Mouse (Mus musculus) lung, postnatal 4 days (tissue): ENCODE measurements around the gene Ube2l6.

Source experiments
- DNase-seq, 2 experiments: peaks; one replicate each; pipeline ENCODE4 v3.0.0; 2021

The Ube2l6 gene

DNA sequence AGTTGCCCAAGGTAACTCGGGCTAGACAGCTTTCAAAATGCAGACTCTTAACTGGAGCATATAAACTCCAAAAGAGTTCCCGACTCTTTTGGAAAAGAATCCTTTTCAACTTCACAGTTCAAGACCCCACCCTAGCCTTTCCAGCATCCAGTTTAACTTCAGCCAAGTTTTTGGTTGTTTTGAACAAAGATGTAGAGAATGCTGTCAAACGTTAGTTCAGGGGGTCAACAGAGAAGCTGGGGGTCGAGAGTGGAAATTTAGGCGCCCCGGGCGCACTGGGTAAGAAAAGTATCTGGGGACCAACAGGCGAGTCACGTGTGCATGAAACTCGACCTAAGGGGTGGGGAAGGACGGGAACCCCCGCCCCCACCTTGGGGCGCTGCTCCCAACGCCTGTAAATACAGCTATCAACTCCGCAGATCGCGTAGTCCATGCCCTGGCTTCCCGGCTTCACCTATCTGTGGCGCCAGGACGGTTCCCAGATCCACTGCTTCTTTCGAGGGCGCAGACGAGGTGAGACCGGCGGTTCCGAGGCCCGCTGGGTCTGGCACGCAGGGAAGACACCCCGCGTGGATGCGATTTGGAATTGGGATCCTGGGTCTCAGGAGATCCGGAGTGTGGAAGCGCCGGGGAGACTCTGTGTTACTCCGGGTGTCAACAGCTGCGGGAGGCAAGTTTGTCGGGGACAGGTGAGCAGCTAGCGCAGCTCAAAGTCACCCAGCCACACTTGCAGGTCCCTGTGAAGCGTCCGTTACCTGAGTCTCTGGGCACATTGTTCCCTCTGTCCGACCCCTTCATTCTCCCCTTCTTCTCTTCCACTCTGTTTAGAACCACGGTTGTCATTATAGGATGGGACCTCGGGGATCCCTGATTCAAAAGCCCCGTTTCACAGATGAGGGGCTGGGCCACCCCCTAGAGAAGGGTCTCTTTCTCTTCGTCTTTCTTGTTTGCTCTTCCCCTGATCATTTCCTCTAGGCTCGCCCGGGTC is 40.7 kb downstream of the Ube2l6 start:
- DNase-seq: peak; percentile 21 to 52

DNA sequence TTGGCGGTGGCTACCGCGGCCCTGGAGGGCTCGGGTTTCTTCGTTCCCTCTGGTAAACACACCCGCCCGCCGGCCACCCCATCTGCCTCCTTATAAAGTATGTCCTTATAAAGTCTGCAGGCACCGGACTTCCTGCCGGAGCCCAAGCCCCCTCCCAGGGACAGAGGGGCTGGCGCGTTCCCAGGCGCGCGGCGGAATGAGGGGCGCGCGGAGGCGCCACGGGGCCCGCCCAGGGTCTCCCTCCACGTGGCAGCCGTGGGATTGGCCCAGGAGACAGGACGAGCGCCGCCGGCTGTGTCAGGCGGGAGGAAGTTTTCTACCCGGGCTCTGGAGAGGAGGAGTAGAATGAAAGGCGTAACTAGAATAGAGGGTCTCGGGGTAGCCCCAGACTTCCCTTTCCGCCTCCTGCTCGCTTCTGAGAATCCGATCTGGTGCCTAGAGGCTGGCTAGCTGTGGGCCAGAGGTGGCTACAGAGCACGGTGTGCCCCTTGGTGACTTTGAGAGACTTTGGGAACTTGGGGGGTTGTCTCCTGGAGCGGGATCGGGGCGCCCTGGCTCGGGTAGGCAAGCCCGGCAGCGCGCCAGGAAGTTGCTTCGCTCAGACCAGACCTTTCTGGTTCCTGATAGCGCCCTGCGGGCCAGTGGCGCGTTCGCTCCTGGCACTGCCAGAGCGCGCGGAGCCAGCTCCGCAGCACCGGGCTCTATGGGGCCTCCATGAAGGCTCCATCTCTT is 41.6 kb downstream of the Ube2l6 start:
- peak; percentile 78 to 91 for DNase-seq

DNA sequence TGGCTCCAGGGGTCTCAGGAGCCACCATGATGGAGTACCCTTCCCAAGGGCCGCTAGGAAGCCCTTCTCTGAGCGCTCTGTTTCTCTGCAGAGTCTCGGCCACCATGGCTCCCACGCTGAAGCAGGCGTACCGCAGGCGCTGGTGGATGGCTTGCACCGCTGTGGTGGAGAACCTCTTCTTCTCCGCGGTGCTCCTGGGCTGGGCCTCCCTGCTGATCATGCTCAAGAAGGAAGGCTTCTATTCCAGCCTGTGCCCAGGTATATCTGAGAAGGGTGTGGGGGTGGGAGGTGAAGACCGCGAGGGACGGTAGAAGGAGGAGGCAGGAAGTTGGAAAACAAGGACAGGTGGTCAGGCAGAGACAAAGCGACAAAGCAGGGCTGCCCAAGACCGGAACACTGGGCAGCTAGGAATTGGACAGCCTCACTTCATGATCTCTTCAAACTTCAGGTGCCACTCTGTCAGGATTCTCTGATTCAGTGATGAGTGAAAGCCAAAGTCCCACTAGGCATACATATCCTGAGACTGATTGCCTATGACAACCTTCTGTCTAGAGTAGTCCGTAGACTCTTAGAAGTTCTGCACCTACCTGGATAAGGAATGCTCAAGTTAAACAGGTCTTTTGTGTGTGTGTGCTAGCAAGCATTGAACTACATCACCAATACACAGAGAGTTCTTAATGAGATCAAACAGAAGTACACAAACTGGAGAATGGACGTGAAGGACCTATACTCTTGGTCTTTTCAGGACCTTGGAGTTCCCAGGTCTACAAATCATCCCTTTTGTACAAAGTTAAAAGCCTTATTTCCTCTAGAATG is 42.3 kb downstream of the Ube2l6 start:
- DNase-seq: no peak

DNA sequence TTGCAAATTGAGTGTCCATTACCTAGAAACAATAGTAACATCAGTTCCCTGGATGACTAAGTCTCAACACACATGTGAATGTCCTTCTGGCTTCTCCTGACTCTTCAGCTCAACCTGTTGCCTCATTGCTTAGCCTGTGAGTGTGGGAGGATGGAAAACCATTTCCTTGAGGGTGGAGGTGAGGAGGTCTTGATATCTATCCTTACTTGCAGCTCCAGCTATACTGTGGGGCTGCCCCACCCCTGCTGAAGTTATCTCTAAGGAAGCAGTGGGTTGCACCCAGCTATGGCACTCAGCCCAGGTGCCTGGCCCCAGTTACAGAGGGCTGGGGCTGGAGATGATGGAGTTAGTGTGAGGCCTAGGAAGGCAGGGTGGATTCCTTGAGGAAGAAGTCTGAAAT is 43.3 kb downstream of the Ube2l6 start:
- DNase-seq: peak in 1 of 2 experiments; percentile 34

DNA sequence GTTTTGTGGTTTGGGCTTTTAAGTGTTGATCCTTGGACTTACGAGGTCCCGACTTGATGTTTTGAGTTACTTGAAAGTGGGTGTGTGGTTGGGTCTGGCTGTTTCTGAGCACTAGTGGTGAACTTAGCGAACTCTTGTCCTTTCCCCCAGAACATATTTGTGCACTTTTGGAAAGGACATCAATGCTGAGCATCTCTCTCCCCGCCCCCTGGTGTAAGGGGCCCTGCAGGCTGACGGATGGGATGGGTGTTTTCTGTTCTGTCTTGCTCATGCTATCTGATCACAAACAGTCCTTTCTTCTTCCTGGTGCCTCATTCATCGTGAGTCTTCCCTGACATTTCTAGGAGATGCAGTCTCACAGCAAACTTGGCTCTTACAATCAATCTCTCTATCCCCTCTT is 45.0 kb downstream of the Ube2l6 start:
- no peak for DNase-seq

DNA sequence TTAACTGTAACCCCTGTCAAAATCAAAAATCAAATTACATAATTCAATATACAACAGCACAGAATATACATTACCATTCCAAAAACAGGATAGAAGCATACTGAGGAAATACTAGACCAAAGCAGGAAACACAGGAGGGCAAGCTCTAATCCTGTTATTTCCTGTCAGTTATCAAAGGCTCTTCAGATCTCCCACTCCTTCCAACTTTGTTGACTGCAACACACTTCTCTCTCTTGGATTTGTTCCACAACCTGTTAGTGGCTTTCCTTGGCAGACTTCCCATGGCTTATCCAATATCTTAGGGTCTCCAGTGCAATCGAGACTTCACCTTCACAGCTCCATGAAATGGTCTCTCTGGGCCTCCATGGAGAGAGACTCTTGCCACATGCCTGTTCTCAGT is 46.6 kb downstream of the Ube2l6 start:
- DNase-seq: no peak

DNA sequence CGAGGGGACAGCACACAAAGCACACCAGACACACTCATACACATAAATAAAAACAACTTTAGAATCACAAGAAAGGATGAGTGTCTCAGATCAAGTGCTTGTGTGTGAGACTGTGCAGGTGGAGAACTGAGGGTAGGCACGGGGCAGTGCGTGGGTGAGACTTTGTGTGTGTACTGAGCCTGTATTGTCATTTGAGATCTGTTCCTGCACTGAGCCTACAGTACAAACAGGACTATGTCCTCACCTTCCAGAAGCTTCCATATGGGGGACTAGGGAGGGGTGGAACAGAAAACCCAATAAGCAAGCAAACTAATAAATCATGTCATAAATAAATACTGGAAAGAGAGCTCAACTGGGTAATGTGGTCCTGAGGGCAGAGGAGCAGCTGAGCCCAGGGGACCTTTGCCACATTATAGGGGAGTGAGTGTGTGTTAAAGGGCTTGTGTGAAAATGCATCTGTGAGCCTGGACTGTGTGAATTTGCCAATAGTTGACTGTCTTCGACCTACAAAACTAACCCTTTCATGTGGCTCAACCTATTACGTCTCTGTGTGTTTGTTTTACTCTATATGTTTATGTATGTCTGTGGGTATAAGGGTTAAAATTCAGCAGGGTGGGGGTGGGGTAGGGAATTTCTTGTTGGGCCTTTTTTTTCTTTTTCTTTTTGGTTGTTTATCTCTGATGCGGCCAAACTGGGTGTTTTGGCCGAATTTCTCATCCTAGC is 51.9 kb downstream of the Ube2l6 start:
- no peak for DNase-seq

DNA sequence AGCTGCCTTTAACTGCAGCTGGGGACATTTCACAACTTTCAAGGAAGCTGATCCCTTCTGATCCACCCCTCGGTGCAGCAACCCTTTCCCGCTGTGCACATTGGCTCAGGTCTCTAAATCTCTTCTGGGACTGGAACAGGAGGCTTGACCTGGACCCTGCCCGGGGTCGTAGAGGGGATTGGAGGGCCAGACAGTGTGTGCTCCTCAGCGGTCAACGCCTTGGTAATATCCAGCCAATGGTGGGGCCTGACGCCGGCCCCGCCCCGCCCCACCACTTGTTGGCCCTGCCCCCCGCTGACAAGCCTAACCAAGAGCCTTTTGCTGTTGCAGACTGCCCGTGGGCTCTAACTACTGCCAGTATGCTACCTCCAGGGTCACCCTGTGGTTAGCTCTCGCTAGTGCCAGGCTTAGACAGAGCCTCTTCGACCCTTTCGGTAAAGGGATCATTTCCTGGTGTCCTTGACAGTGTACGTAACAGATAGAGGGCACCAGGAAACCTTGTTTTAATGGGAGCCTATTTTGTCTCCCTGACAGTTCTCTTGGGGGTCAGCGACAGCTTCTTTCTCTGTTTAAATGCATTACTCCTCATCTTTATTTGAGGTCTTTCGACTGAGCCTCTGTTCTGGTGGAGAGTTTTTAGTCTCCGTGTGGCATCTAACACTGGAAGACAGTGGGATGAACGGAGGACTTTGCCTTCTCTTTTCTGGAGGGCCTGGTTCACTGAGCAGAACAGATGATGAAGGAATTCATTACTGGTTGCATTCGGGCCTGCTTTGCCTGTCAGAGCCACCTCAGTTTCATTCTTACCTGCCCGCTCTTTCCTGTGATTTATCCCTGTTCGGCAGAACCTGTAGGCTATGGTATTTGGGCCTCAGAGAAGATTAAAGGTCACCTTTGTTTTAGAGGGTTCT is 52.8 kb downstream of the Ube2l6 start:
- peak; percentile 60 to 84 for DNase-seq

DNA sequence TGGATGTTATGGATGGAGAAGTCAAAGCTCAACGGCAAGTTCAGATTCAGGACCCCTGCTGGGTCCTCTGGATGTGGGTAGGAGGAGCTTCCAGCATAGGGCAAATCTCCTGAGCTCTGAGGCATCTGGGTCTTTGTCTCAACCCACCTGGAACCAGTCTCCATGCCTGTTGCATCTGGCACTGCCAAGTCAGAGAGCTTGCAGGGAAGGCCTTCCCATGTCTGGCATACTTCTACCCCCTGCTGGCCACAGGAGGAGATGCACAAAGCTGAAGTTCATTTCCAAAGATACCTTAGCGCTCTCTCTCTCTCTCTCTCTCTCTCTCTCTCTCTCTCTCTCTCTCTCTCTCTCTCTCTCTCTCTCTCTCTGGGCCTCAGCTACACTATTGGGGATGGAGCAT is 57.1 kb downstream of the Ube2l6 start:
- DNase-seq: peak; percentile 60 to 61

DNA sequence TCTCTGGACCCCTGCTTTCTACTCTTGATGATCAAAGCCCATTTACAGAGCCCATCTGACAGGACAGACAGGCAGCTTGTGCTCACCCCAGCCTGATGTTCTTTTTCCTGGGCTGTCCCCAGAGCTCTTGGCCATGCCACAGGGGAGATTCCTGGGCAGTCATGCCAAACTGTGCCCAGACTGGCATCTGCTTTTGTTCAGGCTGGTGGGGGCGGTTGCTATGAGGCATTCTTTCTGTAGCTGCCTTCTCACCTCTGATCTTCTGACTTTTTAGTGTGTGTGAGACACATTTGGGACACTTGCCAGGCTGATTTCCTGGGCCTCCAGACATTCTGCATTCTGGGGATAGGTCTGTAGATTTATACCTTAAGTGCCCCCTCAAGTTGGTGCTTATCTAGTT is 59.9 kb downstream of the Ube2l6 start:
- no peak for DNase-seq
